In genomic region chr7:139364936-139365830, GRCm38 (mm10) we compare ENCODE assay signal across 9 mouse cellular contexts. TPM values are rescaled to one million over a fixed set of nuclear protein-coding genes. Genes with fewer than 3 reads are reported as not detected.
DNase-seq lines count a peak whose midpoint lies in the region; ATAC-seq and TF ChIP-seq lines count a peak whose summit lies in the region.
"Had no signal": no experiment of that assay in that cellular context is flagged by ENCODE, and none has a peak within 500 bp of the region (broad histone marks: within the 10 kb centered on the region; RNA-seq: fewer than 3 reads in every experiment).

No protein-coding gene starts in this region.

- intact Hi-C loops in gastrocnemius, adult 2 months (cut with DNase I) = loop anchor here (10.0 kb wide), 1 partner anchor 130 kb away; no protein-coding TSS in a partner anchor

- H3K4me1 ChIP-seq in heart, embryonic 14.5 days (ENCODE audit: control insufficient read depth in 2 of 2, insufficient read depth in 2 of 2, low read length in 2 of 2) = peaks cover 74 to 84% of the 10 kb centered on the region in 2 experiments
- H3K4me1 ChIP-seq in liver, embryonic 13.5 days (replicated peaks) = peaks cover 41% of the 10 kb centered on the region

- DNase-seq in gastrocnemius, adult 2 months = no peak
- DNase-seq in gastrocnemius, postnatal 25 days = no peak
- DNase-seq in NIH3T3 (ENCODE audit: low read depth) = peak; percentile 29
- no peak for DNase-seq in liver, embryonic 13.5 days
- no peak for DNase-seq in layer of hippocampus, postnatal 25 days (ENCODE audit: extremely low spot score in 1 of 2, low spot score in 1 of 2)
- no peak for DNase-seq in right cerebral cortex, postnatal 36 days (ENCODE audit: low spot score in 2 of 2)
- DNase-seq in yolk sac, embryonic 10.5 days (ENCODE audit: low spot score) = no peak

- TF ChIP-seq CTCF in gastrocnemius, adult 2 months (IDR thresholded peaks at IDR 0.05) = no peak

- 15% methylated on average over 13 of the region's 13 CpGs for WGBS in heart, embryonic 14.5 days
- 54% methylated on average over 13 of the region's 13 CpGs for WGBS in liver, embryonic 13.5 days (ENCODE audit: insufficient replicate concordance)

- peak overlapping the region; percentile 89 for H3K27ac ChIP-seq in gastrocnemius, adult 2 months
- H3K27ac ChIP-seq in heart, embryonic 14.5 days (replicated peaks in 1 of 2; ENCODE audit: control insufficient read depth in 1 of 2, insufficient read depth in 1 of 2, low read depth in 2 of 2, low read length in 2 of 2) = peak overlapping the region; percentile 88 to 97
- peak overlapping the region; percentile 39 for H3K27ac ChIP-seq in liver, embryonic 13.5 days

- no peaks in the 10 kb centered on the region for H3K9me3 ChIP-seq in heart, embryonic 14.5 days (ENCODE audit: control insufficient read depth, low read length)
- H3K9me3 ChIP-seq in liver, embryonic 13.5 days (replicated peaks) = no peaks in the 10 kb centered on the region
- H3K9me3 ChIP-seq: midbrain, embryonic 12.5 days had no signal

- H3K4me2 ChIP-seq in heart, embryonic 14.5 days (ENCODE audit: low read length) = peak overlapping the region; percentile 53
- H3K4me2 ChIP-seq in liver, embryonic 13.5 days = no peak overlapping the region

- H3K4me3 ChIP-seq in gastrocnemius, adult 2 months = peak overlapping the region; percentile 25; the same call in 1 of the 2 replicates
- no peak overlapping the region for H3K4me3 ChIP-seq in heart, embryonic 14.5 days (ENCODE audit: control insufficient read depth in 1 of 2, insufficient read depth in 1 of 2, low read depth in 1 of 2, low read length in 2 of 2)
- H3K4me3 ChIP-seq in liver, embryonic 13.5 days (replicated peaks) = no peak overlapping the region
- H3K4me3 ChIP-seq: midbrain, embryonic 12.5 days had no signal

- H3K36me3 ChIP-seq in heart, embryonic 14.5 days (ENCODE audit: control insufficient read depth, insufficient read depth, low read length) = no peaks in the 10 kb centered on the region
- H3K36me3 ChIP-seq in liver, embryonic 13.5 days = no peaks in the 10 kb centered on the region
- H3K36me3 ChIP-seq: midbrain, embryonic 12.5 days had no signal

- no peak for ATAC-seq in heart, embryonic 14.5 days (ENCODE audit: insufficient number of reproducible peaks, insufficient read depth, low FRiP score, low read depth)
- ATAC-seq in liver, embryonic 13.5 days (ENCODE audit: low read depth) = no peak

- no peaks in the 10 kb centered on the region for H3K27me3 ChIP-seq in heart, embryonic 14.5 days (ENCODE audit: control insufficient read depth, insufficient read depth, low read length)
- no peaks in the 10 kb centered on the region for H3K27me3 ChIP-seq in liver, embryonic 13.5 days

- H3K9ac ChIP-seq in heart, embryonic 14.5 days (ENCODE audit: low read length) = peak overlapping the region; percentile 60
- H3K9ac ChIP-seq in liver, embryonic 13.5 days = no peak overlapping the region
- H3K9ac ChIP-seq: midbrain, embryonic 12.5 days had no signal

RNA-seq across cellular contexts. Expression of gene Inpp5a, which starts 23.7 kb away (rescaled TPM):
- 10 to 100 TPM; 77.2 to 95.0 TPM for total RNA-seq in gastrocnemius, adult 2 months (2021)
- total RNA-seq in gastrocnemius, postnatal 25 days (2021) = 10 to 100 TPM; 59.6 to 69.6 TPM
- polyA plus RNA-seq in heart, embryonic 14.5 days (2014; fragmentation: Nextera tagmentation; extraction: Ambion mirVana) = 89.9 and 93.9 TPM in 2 replicates
- 4.0 and 4.3 TPM in 2 replicates for polyA plus RNA-seq in liver, embryonic 13.5 days (2015; fragmentation: Nextera tagmentation; extraction: Ambion mirVana)
- total RNA-seq in layer of hippocampus, postnatal 25 days (2021) = 10 to 100 TPM; 36.2 to 41.1 TPM

Comparison
In these comparisons a context has a peak if more than half of its experiments do, and no peak if none do; other contexts are left out.
1. H3K27ac ChIP-seq: peak in every context shown above with its lines; median percentile 92 in heart, embryonic 14.5 days; 89 in gastrocnemius, adult 2 months; 39 in liver, embryonic 13.5 days.